Mouse (Mus musculus): ENCODE results near the gene Git2.
A peak's percentile ranks its signal among the peaks of the same experiment; 100 is the strongest.

The Git2 gene

DNA sequence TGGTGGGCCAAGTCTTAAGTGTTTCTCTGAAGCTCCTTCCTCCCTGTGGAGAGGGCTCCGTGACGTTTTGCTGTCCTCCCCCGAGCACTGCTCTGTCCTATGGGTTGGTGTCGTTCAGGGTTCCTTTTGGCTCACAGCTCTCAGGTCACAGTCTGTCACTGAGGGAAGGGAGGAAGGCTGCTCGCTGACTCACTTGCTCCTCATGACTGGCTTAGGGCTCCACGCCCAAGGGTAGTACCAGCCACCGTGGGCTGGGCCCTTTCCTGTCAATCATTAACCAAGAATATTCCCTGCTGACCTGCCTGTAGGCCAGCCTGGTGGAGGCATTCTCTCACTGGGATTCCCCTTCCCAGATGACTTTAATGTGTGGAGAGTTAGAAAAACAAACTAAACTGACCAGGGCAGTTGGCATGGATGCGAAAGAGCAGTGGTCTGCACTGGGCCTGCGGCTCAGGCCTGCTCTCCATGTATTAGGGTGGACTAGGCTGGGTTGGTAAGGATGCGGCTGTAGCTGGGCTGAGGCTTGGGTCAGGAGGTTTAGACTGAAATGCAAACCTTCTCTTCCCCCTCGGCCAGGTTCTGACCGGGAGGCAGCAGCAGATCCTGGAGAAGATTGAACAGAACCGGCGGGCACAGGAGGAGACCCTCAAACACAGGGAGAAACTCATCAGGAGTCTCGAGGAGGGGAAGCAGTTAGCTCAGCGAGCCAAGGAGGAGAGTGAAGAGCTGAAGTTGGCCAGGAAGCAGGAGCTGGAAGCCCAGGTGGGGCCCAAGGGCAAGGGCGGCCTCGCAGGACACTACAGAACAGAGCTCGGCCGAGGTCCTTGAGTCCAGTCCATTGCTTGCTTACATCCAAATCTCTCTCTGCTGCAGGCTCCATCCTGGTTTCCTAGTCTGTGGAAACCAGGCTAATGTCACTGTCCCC is 56.1 kb downstream of the Git2 start:
- no peak for DNase-seq

DNA sequence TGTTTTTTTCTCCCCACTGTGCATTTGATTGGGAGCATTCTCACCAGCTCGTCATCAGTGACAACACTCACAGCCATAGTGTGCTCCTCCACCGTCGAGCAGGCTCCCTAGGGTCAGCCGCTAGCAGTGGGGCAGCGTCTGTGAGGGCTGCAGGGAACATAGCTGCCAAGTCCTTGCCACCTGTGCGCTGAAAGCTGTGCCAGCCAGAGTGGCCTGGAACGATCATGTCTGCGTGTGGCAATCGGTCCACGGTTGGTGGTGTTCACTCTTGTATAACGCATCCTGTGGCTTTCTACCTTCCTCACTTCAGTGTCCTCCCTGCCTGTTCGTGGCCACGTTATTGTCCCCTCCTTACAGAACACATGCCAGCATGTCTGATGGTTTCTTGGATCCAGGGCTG is 56.8 kb downstream of the Git2 start:
- no peak for DNase-seq

GRCm38 (mm10) chr5:114717937-114718336 is 57.4 kb downstream of the Git2 start:
- no peak for DNase-seq

DNA sequence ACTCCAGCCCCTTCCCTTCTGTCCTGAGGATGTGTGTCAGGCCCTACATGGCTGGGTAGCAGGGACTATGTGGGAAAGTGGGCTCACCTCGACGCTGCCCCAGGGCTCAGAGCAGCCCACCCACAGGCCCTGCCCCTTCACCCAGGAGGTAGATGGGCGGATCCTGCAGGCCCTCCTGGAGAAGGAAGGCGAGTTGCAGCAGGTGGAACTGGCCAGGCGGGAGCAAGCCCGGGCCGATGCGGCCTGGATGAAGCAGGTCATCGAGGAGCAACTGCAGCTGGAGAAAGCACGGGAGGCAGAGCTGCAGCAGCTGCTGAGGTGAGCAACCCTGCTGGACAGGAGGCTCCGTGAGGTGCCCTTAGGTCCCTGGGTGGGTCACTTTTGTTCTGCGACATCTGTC is 58.0 kb downstream of the Git2 start:
- no peak for DNase-seq

GRCm38 (mm10) chr5:114714551-114714950 is 60.8 kb downstream of the Git2 start:
- no peak for DNase-seq

DNA sequence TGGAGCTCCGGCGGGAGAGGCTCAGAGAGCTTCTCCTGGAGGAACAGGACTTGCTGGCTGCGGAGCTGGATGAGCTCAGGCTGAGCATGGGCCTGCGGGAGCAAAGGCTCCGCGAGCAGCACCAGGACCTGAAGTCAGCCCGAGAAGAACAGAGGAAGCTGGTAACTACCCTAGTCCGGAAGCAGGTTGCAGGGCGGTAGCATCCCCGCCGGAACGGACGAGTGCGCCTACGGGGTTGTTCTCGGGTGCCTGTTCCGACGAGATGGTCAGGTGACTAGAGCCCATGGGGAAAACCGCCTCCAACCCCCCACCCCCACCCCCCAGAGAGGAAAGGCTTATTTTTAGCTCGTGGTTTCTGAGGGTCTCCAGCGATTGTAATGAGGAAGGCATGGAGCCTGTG is 66.0 kb downstream of the Git2 start:
- no peak for DNase-seq

DNA sequence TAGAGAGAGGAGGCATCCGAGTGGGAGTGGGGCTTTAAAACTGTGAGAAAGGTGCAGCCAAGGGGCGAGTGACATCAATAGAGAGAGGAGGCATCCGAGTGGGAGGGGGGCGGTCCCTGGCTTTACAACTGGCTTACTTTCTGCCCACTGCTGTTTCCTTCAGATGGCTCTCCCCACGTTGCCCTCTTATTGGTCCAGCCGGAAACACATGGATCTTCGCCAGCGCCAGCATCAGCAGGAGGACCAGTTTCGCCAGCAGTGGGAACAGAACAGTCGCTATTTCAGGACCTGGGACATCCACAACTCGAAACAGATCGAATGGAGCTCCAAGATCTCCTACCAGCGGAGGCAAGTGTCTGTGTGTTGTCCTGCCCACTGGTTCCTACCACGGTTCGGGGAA is 66.8 kb downstream of the Git2 start:
- no peak for DNase-seq

- DNase-seq = peak; percentile 96
Measured at GRCm38 (mm10) chr5:114707265-114708068, 67.8 kb downstream of the Git2 start, which contains the start of gene Tchp. TSS of gene Tchp (plus strand) at chr5:114707760.

GRCm38 (mm10) chr5:114702403-114703392 is 72.6 kb downstream of the Git2 start:
- peak; percentile 73 for DNase-seq

GRCm38 (mm10) chr5:114699015-114699414 is 76.3 kb downstream of the Git2 start:
- DNase-seq = peak; percentile 54

- DNase-seq = no peak
Measured at GRCm38 (mm10) chr5:114698044-114698746, 77.1 kb downstream of the Git2 start.

DNA sequence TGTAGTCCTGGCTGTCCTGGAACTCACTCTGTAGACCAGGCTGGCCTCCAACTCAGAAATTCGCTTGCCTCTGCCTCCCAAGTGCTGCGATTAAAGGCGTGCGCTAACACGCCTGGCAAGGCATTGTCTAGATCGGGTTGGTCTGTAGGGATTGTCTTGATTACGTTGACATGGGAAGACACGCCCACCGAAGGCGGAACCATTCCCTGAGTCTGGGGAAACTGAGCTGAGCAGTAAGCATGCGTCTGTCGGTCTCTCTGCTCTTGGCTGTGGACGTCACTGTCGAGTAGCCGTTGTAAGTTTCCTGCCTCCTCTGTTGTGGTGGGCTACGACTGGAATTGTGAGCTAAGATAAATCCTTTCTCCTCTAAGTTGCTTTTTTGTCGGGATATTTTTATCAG is 78.4 kb downstream of the Git2 start:
- DNase-seq = no peak

DNA sequence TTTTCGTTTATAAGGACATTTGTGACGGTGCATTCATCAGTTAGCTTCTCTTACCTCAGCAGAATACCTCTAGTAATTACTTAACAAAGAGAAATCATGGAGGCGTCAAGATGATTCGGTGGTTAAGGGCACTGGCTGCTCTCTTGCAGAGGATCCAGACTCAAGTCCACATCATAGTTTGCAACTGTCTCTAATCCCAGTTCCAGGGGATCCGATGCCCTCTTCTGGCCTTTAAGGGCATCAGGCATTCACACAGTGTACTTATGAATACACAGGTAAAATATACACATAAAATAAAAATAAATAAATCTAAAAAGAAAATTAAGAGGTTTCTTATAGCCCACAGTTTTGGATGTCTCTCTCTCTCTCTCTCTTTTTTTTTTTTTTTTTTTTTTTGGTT is 79.5 kb downstream of the Git2 start:
- no peak for DNase-seq

GRCm38 (mm10) chr5:114690633-114691567 is 84.4 kb downstream of the Git2 start, which contains the start of gene Gltp:
TSS of gene Gltp (minus strand) at chr5:114690984.
- DNase-seq = peak; percentile 95

GRCm38 (mm10) chr5:114689700-114690366 is 85.5 kb downstream of the Git2 start:
- DNase-seq = peak; percentile 58

DNA sequence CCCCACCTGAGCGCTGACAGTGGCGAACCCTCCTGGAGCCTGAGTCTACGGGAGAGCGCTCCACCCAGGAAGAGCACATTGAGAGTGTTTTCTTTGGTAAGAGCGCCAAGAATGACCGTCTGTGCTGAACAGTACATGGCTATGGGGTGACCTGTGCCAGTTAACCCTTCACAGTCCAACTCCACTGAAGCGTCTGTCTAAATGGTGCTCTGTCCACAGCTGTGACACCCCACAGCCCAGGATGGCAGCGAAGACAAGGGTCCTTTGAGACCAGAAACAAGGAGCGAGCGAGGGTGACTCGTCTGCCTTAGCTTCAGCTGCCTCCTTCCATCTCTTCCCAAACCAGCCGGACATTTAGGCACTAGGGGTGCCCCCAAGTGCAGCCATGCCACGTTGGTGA is 86.6 kb downstream of the Git2 start:
- no peak for DNase-seq

DNA sequence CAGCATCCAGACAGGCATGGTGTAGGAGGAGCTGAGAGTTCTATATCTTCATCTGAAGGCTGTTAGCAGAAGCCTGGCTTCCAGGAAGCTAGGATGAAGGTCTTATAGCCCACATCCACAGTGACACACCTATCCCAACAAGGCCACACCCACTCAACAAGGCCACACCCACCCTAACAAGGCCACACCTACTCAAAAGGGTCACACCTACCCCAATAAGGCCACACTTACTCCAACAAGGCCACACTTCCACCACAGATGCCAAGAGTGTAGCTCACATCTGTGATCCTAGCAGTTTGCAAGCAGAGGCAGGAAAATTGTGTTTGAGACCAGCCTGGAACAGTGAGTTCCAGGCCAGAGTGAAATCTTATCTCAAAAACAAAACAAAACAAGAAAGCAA is 87.4 kb downstream of the Git2 start:
- DNase-seq = peak; percentile 29

- DNase-seq = peak; percentile 37
Measured at GRCm38 (mm10) chr5:114686726-114687210, 88.5 kb downstream of the Git2 start.

DNA sequence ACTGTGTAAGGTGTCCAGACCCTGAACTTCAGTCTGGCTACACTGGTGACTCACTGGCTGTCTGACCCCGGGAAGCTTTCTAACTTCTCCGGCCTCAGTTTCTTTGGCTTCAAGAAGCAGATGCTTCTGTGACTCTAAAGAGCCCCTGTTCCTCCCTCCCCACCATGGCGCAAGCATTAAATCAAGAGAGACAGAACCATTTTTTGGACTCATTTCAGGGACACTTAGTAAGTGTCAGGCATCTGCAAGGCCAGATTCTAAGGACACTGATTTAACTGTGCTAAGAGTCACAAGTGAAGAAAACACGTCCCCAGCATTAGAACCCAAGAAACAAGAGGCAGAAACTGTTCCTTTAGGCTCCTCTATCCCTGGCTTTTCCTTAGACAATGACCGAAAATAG is 89.3 kb downstream of the Git2 start:
- no peak for DNase-seq

DNA sequence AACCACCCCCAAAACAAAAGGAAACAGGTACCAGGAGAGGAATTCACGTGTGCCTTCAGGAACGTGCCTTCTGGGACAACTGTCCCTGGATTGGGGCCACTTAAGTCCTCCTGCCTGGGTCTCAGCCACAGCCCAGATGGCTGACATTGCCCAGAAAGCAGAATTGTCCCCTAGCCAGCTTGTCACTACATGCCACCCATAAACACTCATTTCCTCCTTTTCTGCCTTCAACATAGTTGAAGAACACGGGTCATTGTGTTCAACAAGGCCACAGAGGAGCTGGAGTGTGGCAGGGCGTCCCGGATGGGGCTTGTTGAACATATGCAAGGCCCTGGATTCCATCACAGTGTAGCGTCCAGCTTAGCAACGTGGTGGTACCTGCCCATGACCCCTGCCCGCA is 93.6 kb downstream of the Git2 start:
- DNase-seq = peak; percentile 69

Data from lung, postnatal 10 days (tissue).